Mouse (Mus musculus) liver, embryonic 16.5 days (tissue): Measurements from ENCODE around the gene Slc39a9. TPM values are rescaled to one million over a fixed set of nuclear protein-coding genes. Genes with fewer than 3 reads are reported as not detected.

ENCODE experiments used
- ATAC-seq: fragments of 200-750 bp; cut with Nextera tagmentation; 2 replicates; pipeline ENCODE4 v1.8.0; 2017; ENCODE audit warnings: low read depth, mild to moderate bottlenecking, moderate number of reproducible peaks, moderate library complexity
- H3K27ac ChIP-seq: fragments of 300-500 bp; sonication (generic); 2 replicates; pipeline ENCODE4 v1.5.1; 2014; ENCODE audit warnings: mild to moderate bottlenecking, low read length
- H3K27me3 ChIP-seq: fragments of 300-500 bp; sonication (generic); 2 replicates; pipeline ENCODE4 v1.6.1; 2014; ENCODE audit warnings: low read depth, low read length, mixed read lengths; ENCODE audit not compliant: control insufficient read depth, insufficient read depth
- H3K36me3 ChIP-seq: fragments of 300-500 bp; sonication (generic); 2 replicates; pipeline ENCODE4 v1.6.1; 2014; ENCODE audit warnings: mild to moderate bottlenecking; ENCODE audit not compliant: control insufficient read depth, insufficient read depth
- H3K4me1 ChIP-seq: fragments of 300-500 bp; sonication (generic); 2 replicates; pipeline ENCODE4 v1.6.1; 2014; ENCODE audit warnings: low read depth, low read length, mixed read lengths; ENCODE audit not compliant: control insufficient read depth
- H3K4me2 ChIP-seq: fragments of 300-500 bp; sonication (generic); 2 replicates; pipeline ENCODE4 v1.6.1; 2014; ENCODE audit warnings: low read depth, low read length, mixed read lengths
- H3K4me3 ChIP-seq: fragments of 300-500 bp; sonication (generic); 2 replicates; pipeline ENCODE4 v1.5.1; 2014; ENCODE audit warnings: low read depth, mild to moderate bottlenecking, low read length
- H3K9ac ChIP-seq: fragments of 300-500 bp; sonication (generic); 2 replicates; pipeline ENCODE4 v1.6.1; 2014; ENCODE audit warnings: low read depth, low read length
- H3K9me3 ChIP-seq: fragments of 300-500 bp; sonication (generic); replicated peaks from 2 replicates; pipeline ENCODE4 v1.6.1; 2016; ENCODE audit warnings: low read length; ENCODE audit not compliant: control insufficient read depth
- WGBS: fragments of 180-500 bp; shearing (Covaris S2); extraction: QIAGEN DNeasy Blood & Tissue Kit; methylation state at CpG from one replicate; pipeline ENCODE4 v1.1.7; 2014; ENCODE audit not compliant: insufficient replicate concordance; 5-methylcytosine and 5-hydroxymethylcytosine counted together
- polyA plus RNA-seq: library from polyadenylated mRNA; unstranded; fragments of >200 nt; fragmentation: Nextera tagmentation; extraction: Ambion mirVana; gene quantifications from 2 replicates; pipeline ENCODE4 v1.2.1, GENCODE M21; 2015

Slc39a9 gene
- 12.4 and 14.6 TPM in 2 replicates for polyA plus RNA-seq

DNA sequence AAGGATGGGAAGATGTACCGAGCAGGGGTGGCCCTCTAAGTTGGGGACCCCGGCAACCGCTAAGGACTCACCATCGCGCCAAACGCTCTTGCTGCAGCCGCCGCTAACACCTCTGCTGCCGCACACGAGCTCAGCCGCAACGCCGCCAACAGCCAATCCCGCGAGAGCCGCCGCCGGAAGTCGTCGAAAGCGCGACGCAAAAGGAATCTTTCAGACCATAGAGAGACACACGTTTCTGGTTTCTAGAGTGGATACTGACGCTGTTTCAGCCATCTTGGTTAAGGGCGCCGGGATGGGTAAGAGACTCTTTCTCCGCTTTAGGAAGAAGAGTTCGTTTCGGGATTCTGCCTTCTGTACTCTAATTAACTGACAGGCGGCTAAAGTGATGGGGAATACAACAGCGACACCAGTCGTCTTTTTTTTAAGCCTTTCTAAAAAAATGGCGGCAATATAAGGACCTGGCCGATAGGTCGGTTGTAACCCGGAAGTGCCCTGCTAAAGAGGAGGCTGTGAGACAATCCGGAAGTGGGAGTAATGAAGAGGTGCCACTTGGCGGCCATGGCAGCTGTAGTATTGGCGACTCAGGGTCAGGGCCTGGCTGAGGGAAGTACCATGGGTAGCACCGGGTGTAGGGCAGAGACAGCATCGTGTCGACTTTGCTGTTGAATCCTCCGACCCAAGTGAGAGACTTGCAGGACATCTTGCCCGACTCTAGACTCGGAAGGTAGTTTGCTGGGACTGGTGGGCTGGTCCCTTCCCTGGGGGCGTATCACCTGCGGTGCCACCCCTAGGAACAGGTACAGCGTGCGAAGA, at the start of gene Slc39a9, which contains the start of gene Erh:
Gene Slc39a9, plus strand, starts transcription at position 191 of the 813 bp plus-strand sequence.
Gene Erh, minus strand, starts transcription at position 649 of the 813 bp plus-strand sequence.
- ATAC-seq: peak; percentile 94
- under 1% methylated on average over 50 of the region's 50 CpGs for WGBS
- Histone ChIP-seq H3K4me3 (peak within 1 kb of the TSS; percentile 96), H3K9ac (peak within 1 kb of the TSS; percentile 92), H3K36me3 (peaks cover 17% of the 10 kb centered on the region), H3K27me3 (no peaks in the 10 kb centered on the region), H3K4me2 (peak within 1 kb of the TSS; percentile 94), H3K4me1 (peaks cover 28% of the 10 kb centered on the region), H3K9me3 (no peaks in the 10 kb centered on the region), H3K27ac (peak within 1 kb of the TSS; percentile 88)

DNA sequence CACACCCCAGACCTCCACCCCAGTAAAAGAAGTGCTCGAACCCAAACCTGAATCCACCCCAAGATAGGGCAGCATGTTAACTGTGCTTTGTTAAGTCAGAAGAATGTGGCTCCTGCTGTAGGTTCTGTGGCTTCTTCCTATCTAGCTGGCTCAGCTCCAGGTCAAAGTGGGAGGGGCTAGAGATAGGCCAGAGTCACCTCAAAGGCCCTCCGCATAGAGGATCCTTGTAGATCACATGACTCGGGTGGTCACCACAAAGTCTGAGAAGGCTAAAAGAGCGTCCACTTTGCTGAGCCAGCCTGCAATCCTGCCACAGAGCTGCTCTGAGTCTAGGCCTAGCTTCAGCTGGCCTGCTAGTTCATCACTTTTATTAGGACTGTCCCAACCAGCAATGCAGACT, 49.5 kb upstream of the Slc39a9 start:
- ATAC-seq: peak; percentile 7; the same call in 1 of the 2 replicates

DNA sequence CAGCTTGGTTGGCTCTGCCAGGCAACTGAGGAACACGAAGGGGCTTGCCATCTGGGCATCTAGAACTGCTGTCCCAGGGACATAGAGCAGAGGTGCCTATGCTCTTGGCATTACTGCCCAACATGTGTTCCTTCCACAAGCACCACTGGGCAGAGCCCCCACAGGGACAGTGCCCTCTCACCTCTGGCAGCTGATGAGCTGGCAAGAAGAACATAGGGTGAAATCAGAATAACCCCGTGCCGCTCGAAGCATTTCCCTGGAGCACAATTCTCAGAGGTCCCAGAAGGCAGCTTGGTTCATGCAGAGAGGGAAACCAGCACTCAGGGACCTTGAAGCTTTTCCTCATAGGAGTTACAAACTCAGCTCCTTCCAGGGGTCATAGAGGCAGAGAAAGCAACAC, 48.9 kb upstream of the Slc39a9 start:
- H3K9me3 ChIP-seq: no peaks in the 10 kb centered on the region
- no peaks in the 10 kb centered on the region for H3K36me3 ChIP-seq
- H3K27me3 ChIP-seq: no peaks in the 10 kb centered on the region
- 83% methylated on average over 4 of the region's 4 CpGs for WGBS
- no peak overlapping the region for H3K4me2 ChIP-seq
- no peak overlapping the region for H3K4me3 ChIP-seq
- no peak for ATAC-seq
- no peaks in the 10 kb centered on the region; the same call in 1 of the 2 replicates for H3K4me1 ChIP-seq
- H3K27ac ChIP-seq: no peak overlapping the region
- H3K9ac ChIP-seq: no peak overlapping the region

More for the DNA sequence above, 49.5 kb upstream of the Slc39a9 start:
- Histone ChIP-seq H3K9me3 (no peaks in the 10 kb centered on the region), H3K27ac (no peak overlapping the region), H3K4me3 (no peak overlapping the region), H3K4me1 (no peaks in the 10 kb centered on the region; the same call in 1 of the 2 replicates), H3K36me3 (no peaks in the 10 kb centered on the region), H3K27me3 (no peaks in the 10 kb centered on the region), H3K4me2 (no peak overlapping the region), H3K9ac (no peak overlapping the region)
- WGBS: 30% methylated on average over 4 of the region's 4 CpGs

DNA sequence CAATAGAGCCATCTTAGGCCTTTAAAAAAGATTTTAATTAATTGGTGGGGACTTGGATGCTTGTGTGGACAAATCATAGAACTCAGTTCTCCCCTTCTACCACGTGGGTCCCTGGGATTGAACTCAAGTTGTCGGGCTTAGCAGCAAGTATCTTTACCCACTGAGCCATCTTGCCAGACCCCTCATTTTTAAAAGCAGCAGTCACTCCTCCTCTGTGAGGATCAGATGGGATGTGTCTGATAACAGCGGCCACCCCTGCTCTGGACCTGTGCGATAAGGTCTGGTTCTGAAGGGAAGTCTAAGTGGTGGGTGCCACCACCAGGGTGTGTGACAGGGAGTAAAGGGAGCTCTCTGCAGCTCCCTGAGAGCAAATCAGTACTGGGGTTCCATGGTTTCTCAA, 48.1 kb upstream of the Slc39a9 start:
- Histone ChIP-seq H3K4me3 (no peak overlapping the region), H3K27me3 (no peaks in the 10 kb centered on the region), H3K27ac (no peak overlapping the region), H3K4me2 (no peak overlapping the region), H3K9ac (no peak overlapping the region), H3K4me1 (no peaks in the 10 kb centered on the region; the same call in 1 of the 2 replicates), H3K9me3 (no peaks in the 10 kb centered on the region), H3K36me3 (no peaks in the 10 kb centered on the region)
- peak; percentile 76 for ATAC-seq
- WGBS: 47% methylated on average over 4 of the region's 4 CpGs

DNA sequence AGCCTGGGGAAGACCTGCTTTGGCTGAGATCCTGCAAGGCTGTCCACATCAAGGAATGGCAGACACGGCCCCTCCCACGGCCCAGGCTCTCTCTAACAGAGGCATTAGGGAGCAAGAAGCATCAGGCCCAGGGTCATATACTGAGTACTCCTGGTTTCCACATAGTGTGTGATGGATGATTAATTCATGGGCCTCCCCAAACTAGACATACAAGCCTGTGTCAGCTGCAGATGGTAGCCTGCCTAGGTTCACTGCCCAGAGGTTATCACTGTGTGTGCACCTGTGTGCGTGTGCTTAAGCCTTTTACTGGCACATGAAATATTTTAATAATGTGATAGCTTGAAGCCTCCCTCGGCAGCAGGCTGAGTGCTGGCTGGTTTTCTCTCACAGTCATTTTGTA, 47.7 kb upstream of the Slc39a9 start:
- WGBS: 56% methylated on average over 4 of the region's 4 CpGs
- no peaks in the 10 kb centered on the region for H3K27me3 ChIP-seq
- no peak overlapping the region for H3K4me2 ChIP-seq
- H3K36me3 ChIP-seq: no peaks in the 10 kb centered on the region
- no peak overlapping the region for H3K9ac ChIP-seq
- no peak overlapping the region for H3K27ac ChIP-seq
- H3K4me3 ChIP-seq: no peak overlapping the region
- H3K4me1 ChIP-seq: no peaks in the 10 kb centered on the region; the same call in 1 of the 2 replicates
- no peaks in the 10 kb centered on the region for H3K9me3 ChIP-seq
- ATAC-seq: no peak

DNA sequence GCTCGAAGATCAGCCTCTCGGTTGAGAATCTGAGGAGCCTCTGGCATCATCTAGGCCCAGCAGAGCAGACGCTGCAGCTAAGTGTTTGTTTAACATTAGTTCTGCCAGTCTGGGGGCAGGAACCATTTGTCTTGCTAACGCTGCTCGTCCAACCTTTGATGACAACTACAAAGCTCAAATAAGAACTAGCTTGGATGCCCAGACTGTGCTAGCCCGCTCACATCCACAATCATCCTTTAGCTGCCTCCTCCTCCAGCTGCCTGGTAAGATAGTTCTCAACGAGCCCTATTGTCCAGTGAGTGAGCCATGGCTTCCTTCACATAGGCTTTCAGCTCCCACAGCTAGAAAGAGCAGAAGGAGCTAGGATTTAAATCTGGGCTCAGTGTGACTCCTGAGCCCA, 45.4 kb upstream of the Slc39a9 start:
- no peak overlapping the region for H3K9ac ChIP-seq
- WGBS: 47% methylated on average over 7 of the region's 7 CpGs
- H3K9me3 ChIP-seq: no peaks in the 10 kb centered on the region
- ATAC-seq: no peak
- no peaks in the 10 kb centered on the region for H3K36me3 ChIP-seq
- no peaks in the 10 kb centered on the region for H3K27me3 ChIP-seq
- no peak overlapping the region for H3K27ac ChIP-seq
- peaks cover 3% of the 10 kb centered on the region for H3K4me1 ChIP-seq
- H3K4me2 ChIP-seq: no peak overlapping the region
- no peak overlapping the region for H3K4me3 ChIP-seq

DNA sequence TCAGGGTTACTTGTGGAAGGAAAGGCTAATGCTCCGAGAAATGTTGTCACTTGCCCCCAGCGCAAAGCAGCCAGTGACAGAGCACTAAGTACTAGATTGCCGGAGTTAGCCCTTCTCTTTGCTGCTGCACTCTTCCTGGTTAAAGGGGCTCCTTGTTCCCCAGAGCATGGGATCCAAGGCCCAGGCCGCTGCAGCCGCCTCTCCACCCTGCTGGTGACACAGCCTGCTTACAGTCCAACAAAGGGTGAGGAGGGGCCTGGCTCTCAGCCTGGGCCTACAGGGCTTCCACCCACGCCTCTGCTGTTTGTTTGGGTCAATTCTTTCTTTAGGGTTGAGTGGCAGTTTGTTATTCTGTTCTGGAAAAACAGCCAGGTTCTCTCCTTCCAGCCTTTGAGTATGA, 44.9 kb upstream of the Slc39a9 start:
- peaks cover 5% of the 10 kb centered on the region for H3K4me1 ChIP-seq
- no peak overlapping the region for H3K27ac ChIP-seq
- WGBS: 48% methylated on average over 6 of the region's 6 CpGs
- peak; percentile 46; the same call in 1 of the 2 replicates for ATAC-seq
- H3K4me2 ChIP-seq: no peak overlapping the region
- H3K36me3 ChIP-seq: no peaks in the 10 kb centered on the region
- no peaks in the 10 kb centered on the region for H3K9me3 ChIP-seq
- H3K27me3 ChIP-seq: no peaks in the 10 kb centered on the region
- H3K4me3 ChIP-seq: no peak overlapping the region
- H3K9ac ChIP-seq: no peak overlapping the region

DNA sequence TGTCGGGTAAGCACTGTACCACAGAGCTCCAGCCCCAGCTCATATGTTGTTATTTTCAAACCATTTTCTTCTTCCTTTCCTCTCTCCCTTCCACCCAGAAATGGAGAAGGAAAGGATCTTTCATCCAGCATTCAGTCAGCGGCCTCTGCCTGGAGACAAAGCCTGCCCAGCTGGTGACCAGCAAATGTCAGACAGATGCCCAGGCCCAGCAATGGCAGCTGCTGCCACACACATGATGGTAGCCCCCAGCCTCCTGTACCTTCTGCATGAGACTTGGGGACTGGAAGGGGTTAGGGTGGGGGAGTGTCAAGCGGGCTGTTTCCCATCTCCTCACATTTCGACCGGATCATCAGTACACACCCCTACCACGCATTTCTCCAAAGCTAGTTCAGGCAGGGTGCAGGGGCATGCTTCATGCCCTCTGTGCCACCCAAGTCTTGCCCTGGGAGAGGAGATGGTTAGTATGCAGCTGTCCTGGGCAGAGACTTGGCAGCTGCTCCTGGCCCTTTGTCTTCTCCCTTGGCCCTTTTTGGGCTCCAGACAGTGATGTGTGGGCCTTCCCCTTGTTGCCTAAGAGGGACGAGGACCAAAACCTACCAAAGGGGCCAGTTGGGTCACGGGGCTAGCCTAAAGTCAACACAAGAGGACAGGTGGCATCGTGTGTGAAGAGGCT, 42.0 kb upstream of the Slc39a9 start:
- ATAC-seq: no peak
- Histone ChIP-seq H3K4me1 (peaks cover 5% of the 10 kb centered on the region), H3K36me3 (no peaks in the 10 kb centered on the region), H3K4me2 (no peak overlapping the region), H3K9me3 (no peaks in the 10 kb centered on the region), H3K27ac (no peak overlapping the region), H3K27me3 (no peaks in the 10 kb centered on the region), H3K4me3 (no peak overlapping the region), H3K9ac (no peak overlapping the region)
- 62% methylated on average over 9 of the region's 9 CpGs for WGBS

DNA sequence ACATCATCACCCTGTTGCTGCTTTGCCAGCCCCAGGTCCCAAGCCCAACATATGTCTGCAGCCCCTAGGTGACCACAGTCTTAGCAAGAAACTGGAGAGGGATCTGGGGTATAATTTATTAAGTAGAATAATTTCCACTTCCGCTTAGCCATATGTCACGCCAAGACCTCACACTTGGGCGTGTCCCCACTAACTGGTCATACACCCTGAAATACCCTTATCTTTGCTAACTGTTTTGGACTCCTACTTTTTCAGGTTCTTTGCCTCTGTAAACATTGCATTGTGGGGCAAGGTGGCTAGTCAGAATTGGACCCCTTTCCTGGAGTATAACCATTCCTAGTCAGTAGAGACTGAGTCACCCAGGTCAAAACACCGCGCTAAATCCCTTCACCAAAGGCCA, 41.3 kb upstream of the Slc39a9 start:
- 57% methylated on average over 5 of the region's 5 CpGs for WGBS
- no peak overlapping the region for H3K27ac ChIP-seq
- ATAC-seq: no peak
- no peaks in the 10 kb centered on the region for H3K36me3 ChIP-seq
- peaks cover 5% of the 10 kb centered on the region for H3K4me1 ChIP-seq
- H3K4me2 ChIP-seq: no peak overlapping the region
- no peak overlapping the region for H3K9ac ChIP-seq
- H3K27me3 ChIP-seq: no peaks in the 10 kb centered on the region
- H3K9me3 ChIP-seq: no peaks in the 10 kb centered on the region
- no peak overlapping the region for H3K4me3 ChIP-seq
